Mouse (Mus musculus) neural tube, embryonic 11.5 days (tissue): ENCODE measurements at regions not wholly inside any gene's neighbourhood (a gene's known extent, or its start where the extent isn't known, plus 50 kb on each side); places are given as distances from the start of the nearest gene placed in this dataset.

Experiments used
- ATAC-seq: fragments of 200-750 bp; cut with Nextera tagmentation; 2 replicates; pipeline ENCODE4 v1.8.0; 2017; ENCODE audit warnings: moderate number of reproducible peaks, mild to moderate bottlenecking, moderate TSS enrichment, moderate library complexity; ENCODE audit not compliant: insufficient read depth, low FRiP score, low TSS enrichment
- DNase-seq: peaks from one replicate; pipeline ENCODE4 v3.0.0-alpha.2; 2015; ENCODE audit warnings: low spot score
- H3K27ac ChIP-seq: fragments of 300-500 bp; sonication (generic); 2 replicates; pipeline ENCODE4 v1.5.1; 2014; ENCODE audit warnings: low read depth, mild to moderate bottlenecking, low read length
- H3K27me3 ChIP-seq: fragments of 300-500 bp; sonication (generic); 2 replicates; pipeline ENCODE4 v1.6.1; 2014; ENCODE audit warnings: mild to moderate bottlenecking, low read length, mixed read lengths; ENCODE audit not compliant: control insufficient read depth, insufficient read depth
- H3K36me3 ChIP-seq: fragments of 300-500 bp; sonication (generic); 2 replicates; pipeline ENCODE4 v1.6.1; 2014; ENCODE audit warnings: mild to moderate bottlenecking, low read length, moderate library complexity, mixed read lengths; ENCODE audit not compliant: control insufficient read depth, insufficient read depth
- H3K4me1 ChIP-seq: fragments of 300-500 bp; sonication (generic); 2 replicates; pipeline ENCODE4 v1.6.1; 2014; ENCODE audit warnings: low read length, mixed read lengths; ENCODE audit not compliant: control insufficient read depth, insufficient read depth
- H3K4me2 ChIP-seq: fragments of 300-500 bp; sonication (generic); 2 replicates; pipeline ENCODE4 v1.6.1; 2014; ENCODE audit warnings: low read depth, mild to moderate bottlenecking, moderate library complexity
- H3K4me3 ChIP-seq: fragments of 300-500 bp; sonication (generic); 2 replicates; pipeline ENCODE4 v1.5.1; 2014; ENCODE audit warnings: low read depth, low read length
- H3K9ac ChIP-seq: fragments of 300-500 bp; sonication (generic); 2 replicates; pipeline ENCODE4 v1.6.1; 2014; ENCODE audit warnings: mild to moderate bottlenecking, low read length
- H3K9me3 ChIP-seq: fragments of 300-500 bp; sonication (generic); 2 replicates; pipeline ENCODE4 v1.6.1; 2016; ENCODE audit warnings: low read length; ENCODE audit not compliant: control insufficient read depth
- WGBS: fragments of 180-500 bp; shearing (Covaris S2); extraction: QIAGEN DNeasy Blood & Tissue Kit; methylation state at CpG from one replicate; pipeline ENCODE4 v1.1.7; 2014; 5-methylcytosine and 5-hydroxymethylcytosine counted together

DNA sequence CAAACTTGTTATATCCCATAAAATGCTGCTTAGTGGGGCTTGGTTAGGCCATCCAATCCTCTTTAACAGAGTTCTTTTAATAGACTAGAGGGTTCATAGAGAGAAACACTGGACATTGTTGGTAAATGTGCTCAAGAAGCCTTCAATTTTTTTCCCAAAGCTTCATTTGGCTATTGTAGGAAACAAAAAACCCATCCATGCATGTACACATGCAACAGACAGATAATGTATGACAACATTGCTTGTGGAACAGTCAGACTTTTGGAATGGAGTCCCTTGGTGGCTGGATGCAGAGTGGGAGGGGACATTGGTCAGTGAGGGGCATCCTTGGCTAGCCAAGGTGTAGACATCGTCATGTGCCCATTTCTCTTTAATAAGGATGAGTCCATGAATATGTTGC lies 588.8 kb upstream of the Nrp1 start:
- H3K4me3 ChIP-seq = no peak overlapping the region
- H3K27ac ChIP-seq = no peak overlapping the region
- H3K4me2 ChIP-seq = no peak overlapping the region
- no peaks in the 10 kb centered on the region for H3K36me3 ChIP-seq
- no peak for DNase-seq
- H3K27me3 ChIP-seq = no peaks in the 10 kb centered on the region
- 97% methylated on average over 1 of the region's 1 CpGs for WGBS
- no peaks in the 10 kb centered on the region for H3K9me3 ChIP-seq
- H3K9ac ChIP-seq = no peak overlapping the region
- H3K4me1 ChIP-seq = no peaks in the 10 kb centered on the region
- ATAC-seq = no peak

DNA sequence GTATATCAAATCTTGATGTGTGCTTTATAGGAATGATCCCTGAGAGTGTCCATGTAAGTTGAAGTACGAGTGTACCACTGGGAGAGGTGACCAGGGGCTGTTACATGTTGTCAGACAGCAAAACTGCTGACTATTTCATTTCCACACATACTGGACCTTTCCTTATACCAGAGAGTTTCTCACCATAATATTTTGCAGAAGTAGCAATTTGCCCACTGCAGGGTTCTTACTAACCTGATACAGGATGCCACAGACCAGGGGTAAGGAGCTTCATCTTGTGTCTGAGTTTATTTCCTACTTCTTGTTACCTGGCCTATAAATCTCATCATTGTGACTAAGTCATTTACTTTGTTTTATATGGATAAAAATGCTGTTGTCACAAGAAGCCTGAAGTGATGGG lies 586.6 kb upstream of the Nrp1 start:
- ATAC-seq (no peak), DNase-seq (no peak)
- H3K36me3 ChIP-seq = no peaks in the 10 kb centered on the region
- H3K9ac ChIP-seq = no peak overlapping the region
- no peak overlapping the region for H3K4me2 ChIP-seq
- no peaks in the 10 kb centered on the region for H3K27me3 ChIP-seq
- no peaks in the 10 kb centered on the region for H3K4me1 ChIP-seq
- H3K27ac ChIP-seq = no peak overlapping the region
- H3K4me3 ChIP-seq = no peak overlapping the region
- H3K9me3 ChIP-seq = no peaks in the 10 kb centered on the region
- WGBS = 74% methylated on average over 1 of the region's 1 CpGs

DNA sequence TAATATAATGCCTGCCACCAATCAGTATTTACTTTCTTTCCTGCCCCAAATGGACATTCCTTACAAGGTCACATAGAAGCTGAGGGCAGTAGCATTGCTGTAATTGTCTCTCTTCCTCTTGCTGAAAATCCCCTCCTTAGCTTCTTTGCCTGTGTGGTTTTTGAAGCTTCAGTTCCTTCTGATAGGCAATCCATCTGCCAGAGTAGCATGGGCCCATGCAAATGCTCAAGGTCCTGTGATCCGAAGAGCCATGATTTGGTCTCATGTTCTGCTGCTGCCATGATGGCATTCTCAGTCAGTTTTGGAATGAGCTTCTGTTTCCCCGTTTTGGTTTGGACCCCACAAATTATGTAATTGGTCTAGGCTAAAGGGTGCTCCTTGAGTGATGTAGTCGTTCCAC lies 586.0 kb upstream of the Nrp1 start:
- DNase-seq (no peak), ATAC-seq (no peak)
- H3K4me2 ChIP-seq = no peak overlapping the region
- no peak overlapping the region for H3K9ac ChIP-seq
- H3K4me3 ChIP-seq = no peak overlapping the region
- WGBS = 93% methylated on average over 3 of the region's 3 CpGs
- no peaks in the 10 kb centered on the region for H3K9me3 ChIP-seq
- H3K36me3 ChIP-seq = no peaks in the 10 kb centered on the region
- H3K27me3 ChIP-seq = no peaks in the 10 kb centered on the region
- no peak overlapping the region for H3K27ac ChIP-seq
- no peaks in the 10 kb centered on the region for H3K4me1 ChIP-seq

DNA sequence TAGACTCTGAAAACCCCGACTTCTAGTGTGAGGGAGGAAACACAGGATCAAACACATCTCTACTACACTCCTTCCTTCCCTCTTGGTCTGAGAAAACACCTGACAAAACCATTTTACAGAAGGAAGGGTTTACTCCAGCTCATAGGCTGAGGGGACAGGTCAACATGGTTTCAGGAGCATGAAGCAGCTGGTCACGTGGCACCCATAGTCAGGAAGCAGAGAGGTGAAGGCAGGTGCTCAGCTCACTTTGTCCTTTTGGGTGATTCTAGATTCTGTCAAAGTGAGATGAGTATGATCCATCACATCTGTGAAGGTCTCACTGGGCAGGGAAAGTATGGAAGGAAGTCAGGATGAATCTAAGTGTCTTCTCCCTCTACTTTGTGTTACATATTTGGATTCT lies 585.5 kb upstream of the Nrp1 start:
- WGBS = 88% methylated on average over 2 of the region's 2 CpGs
- no peaks in the 10 kb centered on the region for H3K36me3 ChIP-seq
- H3K4me3 ChIP-seq = no peak overlapping the region
- no peak for ATAC-seq
- H3K9me3 ChIP-seq = no peaks in the 10 kb centered on the region
- H3K4me2 ChIP-seq = no peak overlapping the region
- H3K4me1 ChIP-seq = no peaks in the 10 kb centered on the region
- no peak overlapping the region for H3K27ac ChIP-seq
- H3K9ac ChIP-seq = no peak overlapping the region
- H3K27me3 ChIP-seq = no peaks in the 10 kb centered on the region
- no peak for DNase-seq

DNA sequence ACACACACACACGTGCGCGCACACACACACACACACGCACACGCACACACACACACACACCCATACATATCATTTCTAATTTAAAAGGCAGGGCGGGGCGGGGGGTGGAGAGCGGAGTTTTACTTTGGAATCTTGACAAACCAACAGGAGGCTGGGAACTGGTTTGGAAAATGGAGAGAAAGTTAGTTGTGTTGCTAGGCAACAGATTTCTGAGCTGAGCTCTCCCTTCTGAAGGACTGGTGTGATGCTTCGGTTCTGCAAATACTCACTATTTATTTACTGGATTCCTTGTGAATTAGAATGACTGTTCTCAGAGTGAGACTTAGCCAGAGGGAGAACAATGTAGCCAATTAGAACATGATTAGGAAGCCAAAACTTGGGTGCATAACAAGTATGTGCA lies 583.8 kb upstream of the Nrp1 start:
- Histone ChIP-seq H3K4me2 (no peak overlapping the region), H3K36me3 (no peaks in the 10 kb centered on the region), H3K4me3 (no peak overlapping the region), H3K27ac (no peak overlapping the region), H3K9me3 (no peaks in the 10 kb centered on the region), H3K27me3 (no peaks in the 10 kb centered on the region), H3K9ac (no peak overlapping the region), H3K4me1 (peaks cover 4% of the 10 kb centered on the region; the same call in 1 of the 2 replicates)
- WGBS = 61% methylated on average over 9 of the region's 9 CpGs
- DNase-seq (no peak), ATAC-seq (no peak)

DNA sequence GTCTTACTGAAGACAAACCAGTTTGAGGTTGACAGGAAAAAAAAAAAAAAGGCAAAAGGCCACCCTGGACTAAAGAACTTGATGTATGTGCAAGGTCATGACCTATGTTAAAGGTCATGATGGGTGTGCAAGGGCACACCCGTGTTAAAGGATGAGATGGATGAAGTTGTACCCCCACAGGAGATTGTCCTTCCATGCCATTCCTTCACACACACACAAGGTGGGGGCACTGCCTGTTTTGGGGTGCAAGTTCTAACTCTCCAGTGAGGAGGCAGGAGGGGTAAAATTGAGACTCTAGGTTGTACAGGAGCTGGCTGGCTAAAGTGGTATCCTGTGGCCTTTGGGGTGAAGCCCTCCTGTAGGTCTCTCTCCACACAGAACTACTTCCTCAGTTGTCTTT lies 583.2 kb upstream of the Nrp1 start:
- Histone ChIP-seq H3K27ac (no peak overlapping the region), H3K9ac (no peak overlapping the region), H3K9me3 (no peaks in the 10 kb centered on the region), H3K4me2 (no peak overlapping the region), H3K36me3 (no peaks in the 10 kb centered on the region), H3K4me1 (peaks cover 4% of the 10 kb centered on the region; the same call in 1 of the 2 replicates), H3K27me3 (no peaks in the 10 kb centered on the region), H3K4me3 (no peak overlapping the region)
- no peak for ATAC-seq
- 3% methylated on average over 1 of the region's 1 CpGs for WGBS
- no peak for DNase-seq

DNA sequence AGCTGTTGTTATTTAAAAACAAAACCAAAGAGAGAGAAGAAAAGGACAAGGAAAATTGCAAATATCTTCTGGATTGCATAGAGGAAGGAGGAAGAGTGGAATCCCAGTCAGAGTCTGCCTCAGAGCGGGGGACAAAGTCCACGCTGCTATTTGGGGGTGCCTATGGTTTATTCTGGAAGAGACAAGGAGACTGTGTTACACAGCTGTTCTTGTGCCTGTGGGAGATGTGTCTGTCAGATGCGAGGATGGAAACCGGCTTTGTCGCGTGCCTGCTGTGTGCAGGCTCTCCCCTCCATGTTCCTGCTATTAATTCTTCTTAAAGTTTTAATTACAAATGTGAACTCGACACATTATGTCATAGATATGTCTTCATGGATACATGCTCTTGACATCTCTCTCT lies 582.7 kb upstream of the Nrp1 start:
- 33% methylated on average over 7 of the region's 7 CpGs for WGBS
- Histone ChIP-seq H3K36me3 (no peaks in the 10 kb centered on the region), H3K4me1 (peaks cover 4% of the 10 kb centered on the region; the same call in 1 of the 2 replicates), H3K4me3 (no peak overlapping the region), H3K27ac (no peak overlapping the region), H3K9ac (no peak overlapping the region), H3K27me3 (no peaks in the 10 kb centered on the region), H3K9me3 (no peaks in the 10 kb centered on the region), H3K4me2 (no peak overlapping the region)
- DNase-seq (no peak), ATAC-seq (no peak)

DNA sequence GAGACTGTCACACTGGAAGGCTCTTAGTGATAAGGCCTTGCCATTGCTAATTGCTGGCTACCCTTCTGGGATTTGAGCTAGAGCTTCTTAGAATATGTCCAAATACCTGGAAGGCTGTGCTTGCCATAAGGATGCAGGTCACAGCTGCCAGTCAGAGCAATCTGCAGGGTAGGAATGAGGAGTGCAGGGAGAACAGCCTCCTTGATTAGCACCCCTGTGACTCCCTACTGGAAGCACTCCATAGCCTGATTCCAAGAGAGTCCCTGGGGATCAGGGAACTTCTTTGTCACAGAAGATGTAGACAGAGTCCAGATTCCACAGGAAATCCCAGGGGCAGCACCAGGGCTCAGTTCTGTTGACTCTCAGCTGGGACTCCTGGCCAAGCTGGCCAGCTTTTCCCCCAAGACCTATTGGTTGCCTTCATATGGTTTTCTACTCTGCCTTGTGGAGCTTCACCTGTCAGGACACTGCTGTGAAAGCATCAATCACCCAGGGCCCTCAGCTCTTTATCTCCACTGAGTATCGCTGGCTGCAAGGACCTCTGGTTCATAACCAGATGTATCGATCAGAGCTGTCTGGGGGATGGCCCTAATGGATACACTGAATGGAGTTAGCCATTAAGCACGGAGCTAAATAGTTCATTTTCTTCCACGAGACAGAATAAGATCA lies 579.9 kb upstream of the Nrp1 start:
- no peak for DNase-seq
- WGBS = 11% methylated on average over 4 of the region's 4 CpGs

DNA sequence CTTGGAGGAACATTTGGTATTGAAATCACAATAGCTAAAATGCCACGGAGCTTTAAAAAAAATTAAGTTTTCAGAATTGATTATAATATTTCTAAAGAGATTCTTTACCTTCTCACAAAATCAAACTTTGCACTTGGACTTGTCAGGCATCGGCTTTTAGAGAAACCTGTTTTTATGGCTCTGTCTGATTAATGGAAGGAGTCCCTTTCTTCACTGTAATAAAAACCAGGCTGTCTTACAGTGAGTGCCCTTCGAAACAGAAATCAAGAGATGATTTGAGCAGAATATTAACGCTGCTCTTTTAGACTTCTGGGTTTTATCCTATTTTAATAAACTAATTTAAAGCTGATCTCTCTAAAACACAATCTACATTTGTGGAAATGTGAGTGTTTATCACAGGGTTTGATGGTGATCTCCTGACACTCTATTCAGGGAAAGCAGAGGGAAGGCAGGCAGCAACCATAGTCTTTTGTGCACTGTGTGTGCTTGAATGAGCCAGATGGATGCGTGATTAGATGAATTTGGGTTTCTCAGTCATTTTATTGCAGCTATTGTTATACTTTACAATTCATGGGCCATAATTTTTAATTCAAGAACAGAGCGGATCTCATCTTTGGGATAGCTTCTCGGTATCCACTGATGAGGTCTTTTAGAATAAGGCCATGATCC lies 579.2 kb upstream of the Nrp1 start:
- 36% methylated on average over 7 of the region's 7 CpGs for WGBS
- no peak for DNase-seq
- Histone ChIP-seq H3K9ac (no peak overlapping the region), H3K9me3 (no peaks in the 10 kb centered on the region), H3K4me2 (no peak overlapping the region), H3K27ac (no peak overlapping the region), H3K27me3 (no peaks in the 10 kb centered on the region), H3K36me3 (no peaks in the 10 kb centered on the region), H3K4me3 (no peak overlapping the region), H3K4me1 (peaks cover 4% of the 10 kb centered on the region; the same call in 1 of the 2 replicates)
- ATAC-seq = peak; percentile 68; the same call in 1 of the 2 replicates

More for the DNA sequence above, 579.9 kb upstream of the Nrp1 start:
- Histone ChIP-seq H3K4me3 (no peak overlapping the region), H3K36me3 (no peaks in the 10 kb centered on the region), H3K27me3 (no peaks in the 10 kb centered on the region), H3K27ac (no peak overlapping the region), H3K9ac (no peak overlapping the region), H3K9me3 (no peaks in the 10 kb centered on the region), H3K4me2 (no peak overlapping the region), H3K4me1 (peaks cover 4% of the 10 kb centered on the region; the same call in 1 of the 2 replicates)
- ATAC-seq = 0 out of 2 replicates have a peak, but pooled peaks have one; percentile 45
